Mouse (Mus musculus): ENCODE results near the gene Olfr944. TPM values are rescaled to one million over a fixed set of nuclear protein-coding genes. Genes with fewer than 3 reads are reported as not detected.

Gene Olfr944
- total RNA-seq (2017): not detected in 2 replicates

DNA sequence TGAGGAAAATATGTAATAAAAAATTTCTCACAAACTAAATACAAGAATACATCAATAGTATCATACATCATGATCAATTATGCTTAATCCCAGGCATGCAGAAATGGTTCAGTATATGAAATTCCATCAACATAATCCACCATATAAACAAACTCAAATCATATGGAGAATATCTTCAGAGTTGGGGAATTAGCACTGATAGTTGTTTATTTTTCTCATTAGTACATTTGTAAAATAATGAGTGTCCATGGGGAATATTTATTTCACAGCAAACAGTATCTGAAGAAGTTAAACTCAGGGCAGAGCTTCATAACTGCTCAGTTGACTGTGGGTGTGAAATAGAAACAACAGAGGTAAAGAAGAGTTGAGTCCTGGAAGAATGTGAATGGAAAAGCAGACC, at the start of gene Olfr944:
TSS of gene Olfr944 (plus strand) at position 301 of the 400 bp plus-strand sequence.
- ATAC-seq (replicated peaks; ENCODE audit: low read depth, poor library complexity, severe bottlenecking): no peak

DNA sequence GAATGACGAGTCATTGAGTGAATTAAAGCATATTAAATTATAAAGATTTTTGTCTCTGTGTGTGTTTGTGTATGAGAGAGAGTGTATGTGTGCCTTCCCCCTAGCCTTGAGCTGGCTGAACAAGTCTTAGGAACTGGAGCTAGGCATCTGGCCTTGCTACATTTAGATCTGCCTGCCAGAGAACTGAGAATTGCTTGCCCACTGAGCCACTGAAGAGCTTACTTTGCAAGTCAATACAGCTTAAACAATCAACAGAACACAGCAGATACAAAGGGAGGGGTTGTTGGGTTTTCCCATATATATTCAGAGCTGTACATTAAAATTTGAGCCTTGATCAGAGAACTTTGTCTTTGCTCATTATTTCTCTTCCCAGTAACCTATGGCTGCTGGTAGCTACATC, 49.3 kb upstream of the Olfr944 start:
- no peak for ATAC-seq (replicated peaks; ENCODE audit: low read depth, poor library complexity, severe bottlenecking)

DNA sequence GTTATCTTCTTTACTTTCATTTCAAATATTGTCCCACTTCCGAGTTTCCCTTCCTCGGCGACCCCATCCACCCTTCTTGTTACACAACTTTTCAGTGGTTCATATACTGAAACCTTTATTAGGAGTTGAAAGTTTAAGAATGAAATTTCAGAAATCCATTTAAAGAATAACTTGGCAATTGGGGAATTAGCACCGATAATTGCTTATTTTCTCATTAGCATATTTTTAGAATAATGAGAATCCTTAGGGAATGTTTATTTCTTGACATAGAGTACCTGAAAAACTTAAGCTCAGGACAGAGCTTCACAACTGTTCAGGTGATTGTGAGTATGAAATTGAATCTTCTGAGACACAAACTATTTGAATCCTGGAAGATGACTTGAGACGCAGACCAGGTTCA, 35.7 kb upstream of the Olfr944 start, which contains the start of gene Olfr943:
TSS of gene Olfr943 (plus strand) at position 301 of the 400 bp plus-strand sequence.
- no peak for ATAC-seq (replicated peaks; ENCODE audit: low read depth, poor library complexity, severe bottlenecking)

DNA sequence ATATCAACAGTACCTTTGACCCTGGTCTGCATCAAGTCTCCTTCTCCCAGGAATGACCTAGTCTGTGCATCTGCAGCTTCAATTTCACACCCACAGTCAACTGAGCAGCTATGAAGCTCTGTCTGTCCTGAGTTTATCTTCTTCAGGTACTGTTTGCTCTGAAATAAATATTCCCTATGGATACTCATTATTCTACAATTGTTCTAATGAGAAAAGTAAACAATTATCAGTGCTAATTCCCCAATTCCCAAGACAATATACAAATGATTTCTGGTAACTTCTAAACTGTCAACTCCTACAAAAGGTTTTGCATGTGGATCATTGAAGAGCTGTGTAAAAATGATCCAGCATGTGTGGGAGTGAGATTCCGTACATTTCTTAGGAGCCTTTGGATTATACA, 48.2 kb downstream of the Olfr944 start, which contains the start of gene Olfr1537:
TSS of gene Olfr1537 (minus strand) at position 101 of the 400 bp plus-strand sequence.
- no peak for ATAC-seq (replicated peaks; ENCODE audit: low read depth, poor library complexity, severe bottlenecking)

Other genes with a start within 250 kb of the Olfr944 start
- gene Olfr933, start 229.6 kb upstream of the Olfr944 start, total RNA-seq (2017): not detected in 2 replicates
- gene Olfr934, start 213.6 kb upstream of the Olfr944 start, total RNA-seq (2017): not detected in 2 replicates
- gene Olfr935, start 202.2 kb upstream of the Olfr944 start, total RNA-seq (2017): not detected in 2 replicates
- gene Olfr146, start 178.5 kb upstream of the Olfr944 start, total RNA-seq (2017): not detected in 2 replicates
- not detected in 2 replicates for gene Olfr937, start 137.0 kb upstream of the Olfr944 start, total RNA-seq (2017)
- not detected in 2 replicates for gene Olfr938, start 123.0 kb upstream of the Olfr944 start, total RNA-seq (2017)
- not detected in 2 replicates for gene Olfr27, start 73.8 kb upstream of the Olfr944 start, total RNA-seq (2017)
- not detected in 2 replicates for gene Olfr943, start 35.6 kb upstream of the Olfr944 start, total RNA-seq (2017)
- not detected in 2 replicates for gene Olfr1537, start 48.1 kb downstream of the Olfr944 start, total RNA-seq (2017)
- not detected in 2 replicates for gene Olfr945, start 74.9 kb downstream of the Olfr944 start, total RNA-seq (2017)
- gene Olfr948, start 124.1 kb downstream of the Olfr944 start, total RNA-seq (2017): not detected in 2 replicates
- 0.87 TPM in 1 of 2 replicates, not detected in the other for gene Olfr951, start 185.5 kb downstream of the Olfr944 start, total RNA-seq (2017)
- gene Olfr952, start 225.2 kb downstream of the Olfr944 start, total RNA-seq (2017): not detected in 2 replicates

All from common myeloid progenitor, adult 5-6 weeks (primary cell).